Mouse (Mus musculus): ENCODE measurements around the gene Coro2a.

DNA sequence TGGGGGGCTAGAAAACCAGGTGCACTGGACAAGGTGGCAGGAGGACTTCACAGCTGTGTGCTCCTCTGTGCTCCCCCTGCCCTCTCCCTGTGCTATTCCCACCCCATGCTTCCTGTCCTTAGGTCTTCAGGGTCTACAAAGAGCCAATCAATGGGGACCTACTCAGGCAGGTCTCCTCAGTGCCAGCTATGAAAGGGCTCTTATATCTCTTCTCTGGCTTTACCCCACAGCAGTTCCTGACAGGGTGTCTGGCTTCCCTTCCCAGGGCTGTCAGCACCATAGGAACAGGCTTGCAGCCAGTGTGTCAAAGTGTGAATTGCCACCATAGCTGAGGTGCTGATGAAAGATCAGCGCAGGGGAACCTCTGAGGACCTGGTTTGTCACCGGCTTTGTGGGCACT lies 81.5 kb downstream of the Coro2a start:
- TF ChIP-seq CTCF (IDR thresholded peaks at IDR 0.05; ENCODE audit: control insufficient read depth, insufficient read depth, low read length), result no peak
- no peak for TF ChIP-seq POLR2A (IDR thresholded peaks at IDR 0.05; ENCODE audit: borderline replicate concordance, control insufficient read depth, low read depth, low read length)

Data from bone marrow, adult 2 months (tissue).